Mouse (Mus musculus) MEL (cell line): ENCODE measurements around the gene Olfr654. TPM values are rescaled to one million over a fixed set of nuclear protein-coding genes. Genes with fewer than 3 reads are reported as not detected.

ENCODE experiments used
- DNase-seq: peaks from one replicate; pipeline ENCODE4 v3.0.0; 2011; ENCODE audit warnings: low read depth, low spot score
- H3K27ac ChIP-seq: 2 replicates; pipeline ENCODE4 v1.5.1; 2012; ENCODE audit warnings: low read depth, mild to moderate bottlenecking, control low read depth, low read length, moderate library complexity; ENCODE audit not compliant: control insufficient read depth
- H3K27me3 ChIP-seq, 2 experiments: fragments of 150-350 bp in 1 of 2; sonication (generic) in 1 of 2; 2 replicates each; pipeline ENCODE4 v1.6.1; 2012; ENCODE audit warnings: low read length in 2 of 2, mild to moderate bottlenecking in 2 of 2, improper control_type of control experiment in 1 of 2, moderate library complexity in 1 of 2; ENCODE audit not compliant: insufficient read depth in 2 of 2, control insufficient read depth in 1 of 2
- H3K36me3 ChIP-seq, 2 experiments: 2 replicates each; pipeline ENCODE4 v1.6.1; 2012 to 2014; ENCODE audit warnings: low read length in 2 of 2, improper control_type of control experiment in 1 of 2, inconsistent platforms in 1 of 2, mild to moderate bottlenecking in 1 of 2; ENCODE audit not compliant: insufficient read depth in 2 of 2, control insufficient read depth in 1 of 2
- H3K4me1 ChIP-seq, 2 experiments: fragments of 150-350 bp in 1 of 2; sonication (generic) in 1 of 2; 2 replicates each; pipeline ENCODE4 v1.6.1; 2012; ENCODE audit warnings: low read length in 2 of 2, improper control_type of control experiment in 1 of 2, mild to moderate bottlenecking in 1 of 2; ENCODE audit not compliant: insufficient read depth in 2 of 2, control insufficient read depth in 1 of 2
- H3K4me3 ChIP-seq, 2 experiments: fragments of 150-350 bp in 1 of 2; sonication (generic) in 1 of 2; 2 replicates each; pipeline ENCODE4 v1.5.1; 2012; ENCODE audit warnings: low read depth in 2 of 2, low read length in 2 of 2, mild to moderate bottlenecking in 2 of 2, moderate library complexity in 2 of 2, control low read depth in 1 of 2, improper control_type of control experiment in 1 of 2; ENCODE audit not compliant: control insufficient read depth in 1 of 2, insufficient read depth in 1 of 2
- H3K79me2 ChIP-seq: 2 replicates; pipeline ENCODE4 v1.6.1; 2012; ENCODE audit warnings: mild to moderate bottlenecking, low read length, moderate library complexity; ENCODE audit not compliant: control insufficient read depth, poor library complexity, insufficient read depth
- H3K9ac ChIP-seq: 2 replicates; pipeline ENCODE4 v1.6.1; 2012; ENCODE audit warnings: low read depth, mild to moderate bottlenecking, control low read depth, low read length, moderate library complexity; ENCODE audit not compliant: control insufficient read depth, poor library complexity, severe bottlenecking
- H3K9me3 ChIP-seq: fragments of 150-350 bp; sonication (generic); replicated peaks from 2 replicates; pipeline ENCODE4 v1.6.1; 2012; ENCODE audit warnings: mild to moderate bottlenecking, low read length, improper control_type of control experiment, moderate library complexity; ENCODE audit not compliant: insufficient read depth
- BHLHE40 ChIP-seq: IDR thresholded peaks from 2 replicates; pipeline ENCODE4 v1.6.1; 2012; ENCODE audit warnings: low read depth, mild to moderate bottlenecking, inconsistent platforms, low read length, improper control_type of control experiment, borderline replicate concordance
- CHD1 ChIP-seq: IDR thresholded peaks from 2 replicates; pipeline ENCODE4 v1.6.1; 2012; ENCODE audit warnings: low read depth, mild to moderate bottlenecking, inconsistent platforms, low read length, improper control_type of control experiment
- CHD2 ChIP-seq: IDR thresholded peaks from 2 replicates; pipeline ENCODE4 v1.6.1; 2011; ENCODE audit warnings: low read length, improper control_type of control experiment
- CTCF ChIP-seq, 3 experiments: IDR thresholded peaks in 2 of 3; conservative IDR thresholded peaks in 1 of 3; 2 replicates each; pipeline ENCODE4 v1.5.1; 2011 to 2012; ENCODE audit warnings: low read length in 3 of 3, low read depth in 2 of 3, mild to moderate bottlenecking in 2 of 3, improper control_type of control experiment in 1 of 3, inconsistent platforms in 1 of 3, mixed read lengths in 1 of 3, moderate library complexity in 1 of 3; ENCODE audit not compliant: control insufficient read depth in 1 of 3, insufficient read depth in 1 of 3, poor library complexity in 1 of 3, severe bottlenecking in 1 of 3
- ETS1 ChIP-seq: IDR thresholded peaks from 2 replicates; pipeline ENCODE4 v1.6.1; 2012; ENCODE audit warnings: low read depth, mild to moderate bottlenecking, inconsistent platforms, low read length, improper control_type of control experiment, moderate library complexity
- MAX ChIP-seq: IDR thresholded peaks from 2 replicates; pipeline ENCODE4 v1.6.1; 2011; ENCODE audit warnings: low read length, improper control_type of control experiment
- MAZ ChIP-seq: IDR thresholded peaks from 2 replicates; pipeline ENCODE4 v1.6.1; 2012; ENCODE audit warnings: low read depth, mild to moderate bottlenecking, inconsistent platforms, low read length, improper control_type of control experiment
- MXI1 ChIP-seq: IDR thresholded peaks from 2 replicates; pipeline ENCODE4 v1.6.1; 2011; ENCODE audit warnings: mild to moderate bottlenecking, low read depth, low read length, improper control_type of control experiment
- NELFE ChIP-seq: IDR thresholded peaks from 2 replicates; pipeline ENCODE4 v1.6.1; 2011; ENCODE audit warnings: low read depth, low read length, improper control_type of control experiment
- SIN3A ChIP-seq: IDR thresholded peaks from 2 replicates; pipeline ENCODE4 v1.6.1; 2012; ENCODE audit warnings: low read length, improper control_type of control experiment, inconsistent platforms
- TCF12 ChIP-seq: IDR thresholded peaks from 2 replicates; pipeline ENCODE4 v1.6.1; 2014; ENCODE audit warnings: low read depth, mild to moderate bottlenecking, inconsistent platforms, low read length, improper control_type of control experiment, moderate library complexity
- UBTF ChIP-seq: IDR thresholded peaks from 2 replicates; pipeline ENCODE4 v1.6.1; 2012; ENCODE audit warnings: low read depth, mild to moderate bottlenecking, inconsistent platforms, low read length, improper control_type of control experiment, moderate library complexity, borderline replicate concordance; ENCODE audit not compliant: insufficient read depth
- USF1 ChIP-seq: IDR thresholded peaks from 2 replicates; pipeline ENCODE4 v1.6.1; 2014; ENCODE audit warnings: low read depth, mild to moderate bottlenecking, inconsistent platforms, low read length, improper control_type of control experiment, moderate library complexity
- USF2 ChIP-seq, 2 experiments: IDR thresholded peaks; 2 replicates each; pipeline ENCODE4 v1.6.1; 2011 to 2012; ENCODE audit warnings: improper control_type of control experiment in 2 of 2, low read length in 2 of 2, borderline replicate concordance in 1 of 2, inconsistent platforms in 1 of 2, low read depth in 1 of 2, mild to moderate bottlenecking in 1 of 2; ENCODE audit not compliant: insufficient read depth in 1 of 2
- ZKSCAN1 ChIP-seq: IDR thresholded peaks from 2 replicates; pipeline ENCODE4 v1.6.1; 2012; ENCODE audit warnings: low read depth, mild to moderate bottlenecking, inconsistent platforms, low read length, improper control_type of control experiment, moderate library complexity
- ZNF384 ChIP-seq: IDR thresholded peaks from 2 replicates; pipeline ENCODE4 v1.6.1; 2012; ENCODE audit warnings: low read depth, mild to moderate bottlenecking, inconsistent platforms, low read length, improper control_type of control experiment
- polyA plus RNA-seq, 2 experiments: library from polyadenylated mRNA; stranded (reverse) in 1 of 2; unstranded in 1 of 2; fragments of >175 nt in 1 of 2; fragments of >200 nt in 1 of 2; gene quantifications; 2 replicates each; pipeline versions ENCODE4 v1.2.1 to v1.2.4; 2012; ENCODE audit warnings: low replicate concordance in 2 of 2, low read depth in 1 of 2; ENCODE audit not compliant: insufficient read length in 2 of 2, insufficient read depth in 1 of 2, missing spikeins in 1 of 2
- total RNA-seq: library from RNA; depleted of rRNA; stranded (reverse); fragments of 300-350 nt; gene quantifications from 2 replicates; pipeline ENCODE4 v1.2.3, GENCODE M21; 2012

The Olfr654 gene
- total and polyA plus RNA-seq, 3 experiments, result not detected

DNA sequence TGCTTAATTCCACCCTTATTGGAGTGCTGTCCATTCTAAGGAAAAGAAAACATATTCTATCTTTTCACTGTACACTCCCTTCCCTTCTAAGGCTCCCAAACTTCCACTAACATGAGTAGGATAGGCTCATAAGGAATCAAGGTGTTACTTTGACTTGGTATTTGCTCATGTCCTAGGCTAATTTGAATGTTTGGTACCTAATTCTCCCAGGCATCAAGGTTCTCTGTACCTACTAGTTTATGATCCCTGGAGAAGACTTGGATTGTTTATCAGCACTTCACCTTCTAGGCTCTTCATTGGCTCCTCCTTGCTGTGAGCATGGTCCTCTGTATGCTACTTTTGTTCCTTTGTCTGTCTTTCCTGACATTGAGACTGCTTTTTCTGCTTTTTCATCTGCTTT lies 26.2 kb upstream of the Olfr654 start, which contains the start of gene Olfr652:
Gene Olfr652 (plus strand): TSS at position 301 of the 400 bp plus-strand sequence.
- H3K9ac ChIP-seq, result no peak within 1 kb of the TSS
- no peaks in the 10 kb centered on the region for H3K9me3 ChIP-seq
- no peak within 1 kb of the TSS for H3K27ac ChIP-seq
- no peaks in the 10 kb centered on the region for H3K36me3 ChIP-seq
- no peaks in the 10 kb centered on the region for H3K4me1 ChIP-seq
- TF ChIP-seq USF2 (IDR thresholded peaks at IDR 0.05; ENCODE audit: borderline replicate concordance in 1 of 2, insufficient read depth in 1 of 2, low read depth in 1 of 2, low read length in 2 of 2) (no peak), SIN3A (no peak), CTCF (IDR thresholded peaks at IDR 0.05 in 2 of 3, conservative IDR thresholded peaks at IDR 0.05 in 1 of 3; ENCODE audit: control insufficient read depth in 1 of 3, insufficient read depth in 1 of 3, low read depth in 2 of 3, low read length in 3 of 3, poor library complexity in 1 of 3, severe bottlenecking in 1 of 3) (no peak), USF1 (no peak), ETS1 (no peak)
- H3K4me3 ChIP-seq, result no peak within 1 kb of the TSS
- H3K27me3 ChIP-seq, result no peaks in the 10 kb centered on the region
- no peaks in the 10 kb centered on the region for H3K79me2 ChIP-seq
- DNase-seq, result no peak

DNA sequence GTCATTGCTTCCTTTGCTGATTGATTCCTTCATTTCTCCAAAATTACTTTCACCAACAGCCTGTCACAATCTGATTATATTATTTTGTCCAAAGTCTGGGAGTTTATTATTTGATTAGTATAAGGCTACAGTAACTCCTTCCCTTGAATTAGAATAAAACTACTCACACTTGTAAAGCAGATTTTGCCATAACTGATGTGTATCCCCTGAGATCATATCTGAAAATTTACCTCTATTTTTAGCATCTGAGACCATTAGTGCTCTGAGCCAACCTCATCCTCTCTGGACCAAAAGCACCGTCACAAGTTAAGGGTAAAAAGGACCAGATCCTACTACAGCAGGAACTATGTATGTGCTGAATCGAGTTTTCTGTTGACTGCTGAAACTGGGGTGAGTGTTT lies 9.8 kb upstream of the Olfr654 start, which contains the start of gene Olfr653:
Gene Olfr653 (plus strand): TSS at position 301 of the 400 bp plus-strand sequence.
- TF ChIP-seq ZKSCAN1, result no peak
- no peak for TF ChIP-seq ZNF384
- no peak for TF ChIP-seq CHD1
- TF ChIP-seq CTCF (IDR thresholded peaks at IDR 0.05 in 2 of 3, conservative IDR thresholded peaks at IDR 0.05 in 1 of 3; ENCODE audit: control insufficient read depth in 1 of 3, insufficient read depth in 1 of 3, low read depth in 2 of 3, low read length in 3 of 3, poor library complexity in 1 of 3, severe bottlenecking in 1 of 3), result no peak
- no peak for TF ChIP-seq CHD2
- no peak for TF ChIP-seq MXI1
- no peak for TF ChIP-seq NELFE
- TF ChIP-seq BHLHE40, result no peak
- no peak for TF ChIP-seq TCF12
- no peak for TF ChIP-seq UBTF
- TF ChIP-seq USF1, result no peak
- no peak for TF ChIP-seq MAZ
- no peak for TF ChIP-seq MAX
- no peaks in the 10 kb centered on the region for H3K27me3 ChIP-seq
- no peaks in the 10 kb centered on the region for H3K9me3 ChIP-seq
- H3K4me1 ChIP-seq, result no peaks in the 10 kb centered on the region
- no peaks in the 10 kb centered on the region for H3K79me2 ChIP-seq
- H3K4me3 ChIP-seq, result no peak within 1 kb of the TSS
- no peak within 1 kb of the TSS for H3K9ac ChIP-seq
- DNase-seq, result no peak
- no peaks in the 10 kb centered on the region for H3K36me3 ChIP-seq
- no peak within 1 kb of the TSS for H3K27ac ChIP-seq
